Mouse (Mus musculus) erythroid progenitor cell, adult 5-6 weeks (primary cell): ENCODE measurements around the gene Smad6. TPM values are rescaled to one million over a fixed set of nuclear protein-coding genes. Genes with fewer than 3 reads are reported as not detected.

Experiments used
- ATAC-seq: replicated peaks from 2 replicates; pipeline ENCODE4 v1.8.0; 2016; ENCODE audit warnings: moderate number of reproducible peaks, mild to moderate bottlenecking, moderate TSS enrichment, inconsistent platforms; ENCODE audit not compliant: poor library complexity, low FRiP score, severe bottlenecking
- total RNA-seq, 2 experiments: library from RNA; stranded (forward) in 1 of 2; stranded (reverse) in 1 of 2; fragments of 150-400 nt in 1 of 2; fragments of 186-747, 209-891 nt in 1 of 2; gene quantifications; 2 replicates each; pipeline versions ENCODE4 v1.2.3 to v1.2.4; 2015 to 2017; ENCODE audit warnings: low replicate concordance in 2 of 2

The Smad6 gene
- total RNA-seq, 2 experiments from 2014 or later = not detected

DNA sequence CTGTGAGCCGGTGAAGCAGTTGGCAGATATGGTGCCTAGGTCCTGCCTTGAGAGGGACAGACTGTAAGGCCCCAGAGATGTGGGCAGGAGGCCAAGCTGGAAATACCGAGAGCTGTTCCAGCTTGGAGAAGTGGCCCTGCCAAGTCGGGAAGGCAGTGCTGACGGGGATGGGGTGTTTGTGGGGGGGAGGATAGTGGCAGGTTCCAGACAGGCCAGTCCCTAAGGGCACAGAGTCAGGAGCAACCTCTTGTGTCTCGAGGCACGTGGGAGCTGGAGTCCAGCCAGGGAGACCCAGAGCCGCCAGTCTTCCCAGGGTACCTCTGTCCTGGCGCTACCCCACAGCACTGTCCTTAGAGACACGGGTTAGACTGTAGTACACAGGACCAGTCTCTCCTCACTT is 53.3 kb downstream of the Smad6 start:
- no peak for ATAC-seq

DNA sequence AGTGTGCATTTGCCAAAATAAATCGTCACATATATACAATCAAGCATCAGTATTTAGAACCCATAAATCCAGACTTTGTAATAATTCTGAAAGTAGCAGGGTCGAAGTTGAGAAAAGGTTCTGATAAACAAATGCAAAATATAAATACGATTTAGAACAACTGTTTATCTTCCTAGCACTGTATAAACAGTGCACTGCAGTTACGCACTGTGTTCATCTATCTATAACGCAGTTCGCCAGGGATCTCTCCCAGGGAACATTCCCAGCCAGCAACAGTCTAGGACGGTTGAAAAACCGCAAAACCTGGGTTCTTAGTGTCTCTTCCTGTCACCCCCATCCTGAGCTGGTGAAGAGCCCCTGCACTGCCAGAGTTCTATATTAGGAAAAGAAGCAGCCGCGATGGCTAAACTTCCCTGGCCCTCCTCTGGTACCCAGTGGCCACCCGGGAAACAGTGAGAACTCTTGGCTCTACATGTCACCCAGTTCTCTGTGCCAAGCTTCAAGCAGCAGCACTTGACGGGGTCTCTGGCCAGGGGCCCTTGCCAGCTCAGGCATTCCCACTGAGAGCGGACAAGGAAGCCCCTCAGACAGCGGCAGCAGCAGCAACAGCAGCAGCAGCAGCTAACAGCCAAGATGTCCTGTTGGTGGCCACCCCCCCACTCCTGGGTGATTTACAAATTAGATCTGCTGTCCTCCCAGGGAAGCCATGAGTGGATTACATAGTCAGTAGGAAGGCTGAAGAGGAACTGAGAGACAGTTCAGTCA is 54.3 kb downstream of the Smad6 start:
- ATAC-seq = no peak

DNA sequence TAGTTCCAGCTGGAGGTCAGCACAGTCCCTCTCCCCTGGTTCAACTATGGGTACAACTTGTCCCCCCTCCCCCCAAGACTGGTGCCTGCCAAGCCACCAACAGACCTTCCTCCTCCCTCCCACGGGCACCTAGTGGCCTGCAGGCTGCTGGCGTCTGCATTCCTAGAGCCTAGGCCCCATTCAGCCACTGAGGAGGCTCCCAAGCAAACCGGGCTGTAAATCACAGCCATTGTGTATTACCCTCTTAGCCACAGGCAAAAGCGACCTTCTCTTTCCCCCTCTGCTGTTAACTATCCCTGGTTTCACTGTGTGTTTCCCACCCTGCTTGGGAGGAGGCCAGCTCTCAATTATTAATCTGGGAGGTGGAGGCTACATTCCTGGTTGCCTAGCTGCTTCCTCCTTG is 56.3 kb downstream of the Smad6 start:
- no peak for ATAC-seq

DNA sequence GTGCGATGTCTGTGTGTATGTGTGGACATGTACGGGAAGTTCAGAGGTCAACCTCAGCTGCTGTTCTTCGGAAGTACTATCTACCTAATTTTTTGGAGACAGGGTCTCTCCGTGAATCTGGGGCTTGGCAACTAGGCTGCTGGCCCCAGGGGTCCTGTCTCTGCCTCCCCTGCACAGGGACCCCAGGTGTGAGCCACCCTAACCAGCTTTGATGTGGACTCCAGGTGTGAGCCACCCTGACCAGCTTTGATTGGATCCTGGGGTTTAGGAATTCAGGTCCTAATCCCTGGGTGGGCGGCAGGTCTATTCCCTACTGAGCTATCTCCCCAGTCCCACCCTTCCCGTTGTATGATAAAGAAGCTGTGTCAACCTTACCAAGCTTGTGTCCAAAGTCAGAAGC is 60.0 kb downstream of the Smad6 start:
- no peak for ATAC-seq

DNA sequence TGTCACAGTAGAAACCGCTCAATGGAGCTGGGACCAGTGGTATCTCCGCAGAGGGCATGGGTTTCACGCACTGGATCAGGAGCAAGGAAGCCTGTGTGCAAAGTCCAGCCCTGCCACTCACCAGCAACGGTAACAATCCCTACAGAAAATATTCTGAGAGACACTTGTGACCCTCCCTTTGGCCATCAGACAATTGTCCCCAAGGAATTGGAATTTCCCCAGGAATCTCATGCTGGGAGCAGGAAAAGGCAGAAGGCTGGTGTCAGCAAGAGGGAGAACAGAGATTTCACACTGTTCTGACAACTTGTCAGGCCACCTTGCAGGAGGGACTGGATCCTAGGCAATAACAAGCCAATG is 61.1 kb downstream of the Smad6 start:
- no peak for ATAC-seq

DNA sequence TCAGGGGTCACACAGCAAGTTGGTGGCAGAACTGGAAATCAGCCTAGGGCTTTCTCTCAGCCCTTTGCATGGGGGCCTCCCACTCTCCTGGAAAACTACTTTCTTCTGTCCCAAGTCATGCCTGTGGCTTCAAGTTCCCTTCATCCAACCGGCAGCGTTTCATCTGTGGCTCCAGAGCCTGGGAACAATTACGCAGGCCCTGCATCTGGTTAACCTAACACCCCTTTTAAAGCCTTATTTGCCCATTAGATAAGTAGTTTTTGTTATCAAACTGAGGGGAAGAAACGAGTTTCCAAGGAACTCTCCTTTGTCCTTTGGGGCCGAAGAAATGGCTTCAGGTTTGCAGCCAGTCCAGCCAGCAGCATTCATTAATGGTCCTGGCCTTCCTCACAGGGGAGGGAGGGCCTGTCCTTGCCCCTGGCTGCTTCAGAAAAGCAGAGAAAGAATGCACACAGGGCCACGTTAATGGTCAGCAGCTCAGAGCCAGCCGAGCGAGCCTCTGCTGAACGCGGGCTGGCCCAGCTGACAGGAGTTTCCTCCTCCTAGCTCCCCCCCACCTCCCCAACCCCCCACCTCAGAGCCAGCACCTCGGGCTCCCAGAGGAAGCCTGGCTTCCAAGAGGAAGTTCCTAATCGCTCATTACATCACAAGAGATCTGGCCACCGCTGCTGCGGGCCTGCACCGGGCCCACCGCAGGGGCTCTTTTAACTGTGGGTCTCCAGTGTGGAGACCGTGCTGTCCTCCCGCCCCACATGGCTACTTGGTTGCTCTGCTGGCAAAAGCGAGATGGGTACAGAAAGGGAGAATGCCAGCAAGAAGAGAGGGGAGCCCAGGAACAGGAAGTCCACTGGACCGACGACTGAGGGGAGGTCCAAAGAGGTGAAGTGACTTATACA is 61.7 kb downstream of the Smad6 start:
- ATAC-seq = no peak

DNA sequence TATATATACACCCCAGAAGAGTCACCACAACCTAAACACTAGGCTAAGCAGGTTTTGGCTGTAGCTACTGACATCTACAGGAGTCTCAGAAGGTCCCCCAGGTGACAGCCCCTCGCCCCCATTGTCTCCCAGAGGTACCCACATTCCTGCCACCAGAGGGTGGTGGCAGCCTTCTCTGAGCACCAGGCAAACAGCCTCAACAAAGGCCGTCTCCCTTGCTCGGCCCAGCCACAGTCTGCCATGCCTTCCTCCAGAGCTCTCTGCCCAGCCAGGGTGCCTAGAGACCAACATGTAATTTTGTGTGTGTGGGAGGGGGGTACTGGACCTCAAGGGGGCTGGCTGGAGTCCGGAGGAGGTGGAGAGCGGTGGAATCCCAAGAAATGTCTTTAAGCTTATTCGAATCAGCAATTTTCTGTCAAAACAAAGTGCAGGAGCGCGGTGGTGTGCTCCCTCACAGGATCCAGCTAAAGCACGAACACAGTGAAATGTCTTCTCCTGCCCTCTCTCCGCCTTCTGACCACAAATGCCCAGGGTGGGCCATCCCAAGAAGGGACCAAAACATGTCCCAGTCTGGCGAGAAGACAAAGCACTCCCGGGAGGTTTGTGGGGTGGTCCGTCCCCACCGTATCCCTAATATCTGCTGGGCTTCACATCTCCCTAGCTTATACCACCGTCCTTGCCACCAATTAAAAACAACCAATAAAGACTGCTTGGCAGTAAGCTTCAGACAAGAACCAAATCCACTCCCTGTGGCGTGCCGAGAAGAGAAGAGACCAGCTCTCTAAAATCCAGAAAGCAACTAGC is 62.5 kb downstream of the Smad6 start:
- no peak for ATAC-seq

DNA sequence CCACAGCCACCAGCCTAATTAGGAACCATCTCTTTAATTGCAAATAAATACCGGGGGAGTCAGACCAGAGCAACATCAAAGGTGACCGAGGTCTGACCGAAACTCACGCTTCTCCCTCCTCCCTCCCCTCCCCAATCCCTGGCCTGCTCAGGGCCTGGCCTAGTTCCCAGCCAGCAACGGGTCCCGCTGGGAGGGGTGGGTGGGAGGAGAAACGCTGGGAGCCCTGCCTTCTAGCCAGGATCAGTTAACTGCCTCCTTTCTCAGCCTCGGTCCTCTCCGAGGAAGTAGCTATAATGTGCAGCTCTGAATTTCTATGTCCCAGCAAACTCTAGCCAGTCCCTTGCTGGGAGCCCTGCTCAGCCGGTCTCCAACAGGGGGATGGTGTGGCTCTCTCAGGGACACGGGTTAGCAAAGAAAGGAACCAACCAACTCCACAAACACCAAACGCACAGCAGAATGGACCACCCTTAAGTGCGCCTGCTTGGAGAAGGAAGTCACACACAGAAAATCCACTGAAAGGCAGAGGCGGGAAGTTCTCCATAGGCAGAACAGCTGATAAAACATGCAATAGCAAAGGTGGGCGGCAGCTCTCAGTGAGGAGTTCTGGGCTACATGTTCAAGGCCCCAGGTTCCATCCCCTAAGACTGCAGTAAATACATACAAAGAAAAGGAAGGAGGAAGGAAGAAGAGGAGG is 63.4 kb downstream of the Smad6 start:
- no peak for ATAC-seq

DNA sequence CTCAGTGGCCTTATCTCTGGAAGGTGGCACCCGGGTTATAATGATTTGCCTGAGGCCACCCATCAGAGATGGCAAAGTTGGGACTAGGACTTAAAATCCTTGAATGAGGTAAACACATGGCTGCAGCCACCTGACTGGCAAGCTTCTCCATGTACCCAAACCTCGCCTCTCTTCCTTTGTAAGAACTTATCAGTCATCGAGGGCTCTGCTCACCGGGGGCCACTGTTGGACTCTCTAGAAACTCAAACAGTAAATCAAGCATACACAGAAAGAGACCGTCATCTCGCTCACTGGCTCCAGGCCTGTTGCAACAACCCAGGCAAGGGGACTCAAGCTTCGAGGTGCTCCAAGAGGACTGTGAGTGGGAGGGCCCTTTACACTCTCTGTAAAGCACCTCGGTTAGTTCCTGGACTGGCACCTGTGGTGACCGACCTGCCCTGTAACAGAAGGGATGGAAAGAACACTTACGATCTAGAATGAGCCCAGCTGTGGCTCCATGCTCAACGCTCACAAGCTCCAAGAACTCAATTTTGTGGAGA is 64.1 kb downstream of the Smad6 start:
- no peak for ATAC-seq

DNA sequence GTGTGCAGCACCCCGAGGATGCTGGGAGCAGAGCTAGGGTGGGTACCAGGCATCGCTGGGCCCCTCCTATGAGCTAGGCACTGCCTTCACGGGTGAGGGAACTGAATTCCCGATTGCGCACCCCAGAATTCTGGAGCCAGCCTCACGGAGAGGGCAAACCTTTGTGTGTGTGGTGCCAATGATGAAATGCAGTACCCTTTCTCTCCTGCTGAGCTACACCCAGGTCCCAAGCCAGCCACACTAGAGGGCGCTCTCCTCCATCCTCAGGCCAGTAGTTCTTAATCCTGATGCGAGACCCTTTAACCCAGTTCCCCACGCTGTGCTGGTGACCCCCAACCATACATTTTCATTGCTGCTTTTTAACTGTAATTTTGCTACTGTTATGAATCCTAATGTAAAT is 65.8 kb downstream of the Smad6 start:
- ATAC-seq = 0 out of 2 replicates have a peak, but pooled peaks have one; percentile 48

DNA sequence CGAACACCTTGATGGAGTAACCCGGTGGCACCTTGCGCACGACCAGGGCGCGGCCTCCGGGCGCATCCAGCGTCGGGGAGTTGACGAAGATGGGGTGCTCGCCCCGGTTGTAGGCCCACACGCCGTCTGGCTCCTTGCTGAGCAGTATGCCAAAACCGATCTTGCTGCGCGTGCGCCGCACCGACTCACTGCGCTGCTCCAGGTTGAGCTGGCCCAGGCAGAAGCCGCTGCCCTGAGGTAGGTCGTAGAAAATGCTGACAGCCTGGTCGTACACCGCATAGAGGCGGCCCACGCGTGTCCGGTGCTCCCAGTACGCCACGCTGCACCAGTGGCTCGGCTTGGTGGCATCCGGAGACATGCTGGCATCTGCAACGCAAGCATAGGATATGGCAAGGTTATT is 68.2 kb downstream of the Smad6 start:
- no peak for ATAC-seq

DNA sequence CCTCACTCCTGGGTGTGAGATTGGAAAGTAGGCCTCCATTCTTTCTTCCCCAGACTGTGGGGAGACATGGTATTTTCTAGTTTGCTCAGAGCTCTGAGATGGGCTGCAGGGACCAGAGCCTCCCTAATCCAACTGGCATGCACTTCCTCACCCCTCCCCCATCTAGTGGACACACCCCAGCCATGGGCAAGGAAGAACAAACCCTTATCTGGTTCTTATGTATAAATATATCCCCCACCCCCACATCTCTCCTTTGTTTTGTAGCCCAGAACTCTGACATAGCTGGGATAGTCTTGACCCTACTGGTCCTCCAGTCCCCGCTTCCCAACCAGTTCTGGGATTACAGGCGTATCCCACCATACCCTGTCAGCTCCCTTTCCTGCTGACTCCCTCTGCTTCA is 69.3 kb downstream of the Smad6 start:
- no peak for ATAC-seq

DNA sequence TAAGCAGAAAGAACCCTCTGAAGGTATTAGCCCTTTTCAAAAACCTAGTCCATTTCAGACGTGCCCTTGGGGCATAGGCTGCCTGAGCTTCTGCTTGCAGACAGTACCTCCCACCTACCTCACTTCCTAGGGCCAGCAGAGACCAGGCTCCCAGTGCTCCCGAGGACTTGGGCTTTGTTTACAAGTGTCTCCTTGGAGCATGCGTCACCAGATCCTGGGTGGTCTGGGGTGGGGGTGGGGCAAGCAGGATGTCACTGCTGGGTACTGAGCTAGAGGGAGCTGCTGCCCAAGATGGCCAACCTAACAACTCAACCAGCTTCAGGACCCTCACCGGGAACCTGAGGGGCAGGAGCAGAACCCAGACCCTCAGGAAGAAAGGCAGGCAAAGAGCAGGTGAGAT is 71.5 kb downstream of the Smad6 start:
- ATAC-seq = no peak

DNA sequence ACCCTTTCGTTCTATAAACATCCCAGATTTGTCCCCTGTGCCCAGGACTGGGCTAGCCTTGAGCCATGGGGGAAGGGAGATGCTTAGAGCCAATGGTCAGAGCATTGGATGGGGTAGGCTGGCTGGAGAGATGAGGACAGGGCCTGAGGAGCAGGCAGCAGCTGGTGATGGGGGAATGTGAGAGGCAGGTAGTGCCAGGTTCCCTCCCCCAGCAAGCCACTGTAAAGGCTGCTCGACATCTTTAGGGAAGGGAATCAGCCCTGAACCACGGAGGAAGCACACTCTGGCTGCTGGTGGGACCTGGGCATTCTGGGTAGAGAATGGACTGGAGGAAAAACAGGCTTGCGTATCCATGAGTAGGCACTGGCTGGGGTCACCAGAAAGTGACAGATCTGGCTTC is 72.5 kb downstream of the Smad6 start:
- no peak for ATAC-seq

DNA sequence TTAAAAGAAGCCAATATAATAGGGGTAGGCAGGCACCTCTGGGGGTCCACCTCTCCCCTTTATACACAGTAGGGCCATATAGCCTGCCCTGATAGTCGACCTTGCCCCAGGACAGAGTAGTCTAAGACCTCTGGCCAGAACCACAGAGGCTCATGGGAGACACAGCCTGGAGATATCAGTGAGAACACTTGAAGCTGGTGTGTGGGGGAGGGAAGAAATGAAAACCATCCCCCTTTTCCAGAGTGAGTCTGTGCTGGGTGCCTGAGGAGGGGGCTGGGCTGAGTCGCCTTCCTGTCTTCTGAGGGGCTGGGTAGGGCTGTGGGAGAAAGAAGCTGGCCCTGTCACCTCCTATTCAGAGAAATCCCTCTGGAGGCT is 79.3 kb downstream of the Smad6 start:
- ATAC-seq = no peak

DNA sequence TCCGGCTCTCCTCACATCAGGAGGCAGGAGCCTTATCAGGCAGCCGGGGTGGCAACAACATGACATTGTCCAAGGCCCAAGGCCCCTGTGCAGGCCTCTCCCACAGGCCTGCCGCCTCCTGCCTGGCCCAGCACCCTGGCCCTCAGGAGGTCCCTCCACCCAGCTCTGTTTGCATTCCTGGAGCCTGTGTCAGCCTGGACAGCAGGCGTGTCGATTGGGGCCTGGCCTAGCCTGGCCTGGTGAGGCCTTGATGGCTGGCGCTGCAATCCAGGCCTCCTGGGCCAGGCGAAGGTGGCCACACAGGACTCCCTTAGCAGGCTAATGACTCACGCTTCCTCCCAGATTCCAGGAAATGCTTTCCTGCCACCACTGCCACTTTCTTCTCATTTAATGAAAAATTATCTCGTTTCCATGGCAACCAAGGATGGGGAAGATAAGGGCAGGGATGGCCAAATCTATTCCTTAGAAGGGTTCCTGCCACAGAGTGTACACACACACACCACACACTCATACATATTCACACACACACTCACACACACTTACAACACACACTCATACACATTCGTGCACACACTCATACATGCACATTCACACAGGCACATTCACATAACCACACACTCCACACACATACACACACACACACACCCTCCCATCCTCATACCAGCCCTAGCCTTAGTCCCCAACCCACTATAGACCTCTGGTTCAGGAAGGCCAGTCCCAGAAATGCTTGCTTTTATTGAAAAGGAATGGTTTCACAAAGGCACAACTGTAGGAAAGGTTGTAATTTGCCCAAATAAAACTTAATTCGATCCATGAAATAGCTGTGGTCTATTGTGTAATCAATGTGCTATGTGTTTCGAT is 79.9 kb downstream of the Smad6 start:
- ATAC-seq = no peak

DNA sequence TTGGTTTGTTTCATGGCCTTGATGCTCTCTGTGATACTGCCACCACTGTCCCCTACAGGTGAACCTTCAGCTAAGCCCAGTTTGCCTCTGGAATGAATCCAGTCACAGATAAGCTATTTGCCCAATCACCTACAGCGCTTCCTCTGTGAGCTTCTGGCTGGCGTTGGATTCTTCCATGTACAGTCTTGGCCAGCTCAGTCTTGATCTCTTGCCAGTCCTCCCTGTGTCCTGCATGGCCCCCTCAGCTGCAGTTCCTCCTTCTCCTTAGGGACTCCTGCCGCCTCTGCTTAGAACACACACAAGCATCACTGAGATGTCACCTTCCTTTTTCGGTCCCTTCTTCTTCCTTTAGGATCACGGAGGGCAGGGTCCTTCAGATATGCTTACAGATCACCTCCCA is 85.6 kb downstream of the Smad6 start:
- ATAC-seq = 0 out of 2 replicates have a peak, but pooled peaks have one; percentile 13

DNA sequence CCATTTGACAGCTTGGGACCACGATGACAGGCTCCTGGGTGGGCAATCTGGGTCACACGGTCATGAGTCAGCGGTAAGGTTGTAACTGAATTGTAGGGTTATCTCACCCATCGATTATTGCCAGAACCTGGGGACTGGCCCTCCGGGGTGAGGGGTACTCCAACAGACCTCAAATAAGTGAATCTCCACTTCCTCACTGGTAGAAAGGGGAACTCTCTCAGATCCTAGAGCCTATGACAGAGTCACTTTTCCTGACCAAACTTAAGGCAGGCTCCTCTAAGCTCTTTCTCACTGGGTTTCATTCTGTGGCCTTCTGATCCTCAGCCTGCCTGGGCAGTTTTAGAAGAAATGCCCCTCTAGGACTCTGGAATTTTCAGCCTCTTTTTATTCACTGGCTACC is 88.8 kb downstream of the Smad6 start:
- no peak for ATAC-seq
